Mouse (Mus musculus) MEL (cell line): ENCODE data around the gene Vpreb1. TPM values are rescaled to one million over a fixed set of nuclear protein-coding genes. Genes with fewer than 3 reads are reported as not detected.

Experiments
- DNase-seq: peaks from one replicate; pipeline ENCODE4 v3.0.0; 2011; ENCODE audit warnings: low read depth, low spot score
- H3K27ac ChIP-seq: 2 replicates; pipeline ENCODE4 v1.5.1; 2012; ENCODE audit warnings: low read depth, mild to moderate bottlenecking, control low read depth, low read length, moderate library complexity; ENCODE audit not compliant: control insufficient read depth
- H3K27me3 ChIP-seq, 2 experiments: fragments of 150-350 bp in 1 of 2; sonication (generic) in 1 of 2; 2 replicates each; pipeline ENCODE4 v1.6.1; 2012; ENCODE audit warnings: low read length in 2 of 2, mild to moderate bottlenecking in 2 of 2, improper control_type of control experiment in 1 of 2, moderate library complexity in 1 of 2; ENCODE audit not compliant: insufficient read depth in 2 of 2, control insufficient read depth in 1 of 2
- H3K36me3 ChIP-seq, 2 experiments: 2 replicates each; pipeline ENCODE4 v1.6.1; 2012 to 2014; ENCODE audit warnings: low read length in 2 of 2, improper control_type of control experiment in 1 of 2, inconsistent platforms in 1 of 2, mild to moderate bottlenecking in 1 of 2; ENCODE audit not compliant: insufficient read depth in 2 of 2, control insufficient read depth in 1 of 2
- H3K4me1 ChIP-seq, 2 experiments: fragments of 150-350 bp in 1 of 2; sonication (generic) in 1 of 2; 2 replicates each; pipeline ENCODE4 v1.6.1; 2012; ENCODE audit warnings: low read length in 2 of 2, improper control_type of control experiment in 1 of 2, mild to moderate bottlenecking in 1 of 2; ENCODE audit not compliant: insufficient read depth in 2 of 2, control insufficient read depth in 1 of 2
- H3K4me3 ChIP-seq, 2 experiments: fragments of 150-350 bp in 1 of 2; sonication (generic) in 1 of 2; 2 replicates each; pipeline ENCODE4 v1.5.1; 2012; ENCODE audit warnings: low read depth in 2 of 2, low read length in 2 of 2, mild to moderate bottlenecking in 2 of 2, moderate library complexity in 2 of 2, control low read depth in 1 of 2, improper control_type of control experiment in 1 of 2; ENCODE audit not compliant: control insufficient read depth in 1 of 2, insufficient read depth in 1 of 2
- H3K79me2 ChIP-seq: 2 replicates; pipeline ENCODE4 v1.6.1; 2012; ENCODE audit warnings: mild to moderate bottlenecking, low read length, moderate library complexity; ENCODE audit not compliant: control insufficient read depth, poor library complexity, insufficient read depth
- H3K9ac ChIP-seq: 2 replicates; pipeline ENCODE4 v1.6.1; 2012; ENCODE audit warnings: low read depth, mild to moderate bottlenecking, control low read depth, low read length, moderate library complexity; ENCODE audit not compliant: control insufficient read depth, poor library complexity, severe bottlenecking
- H3K9me3 ChIP-seq: fragments of 150-350 bp; sonication (generic); replicated peaks from 2 replicates; pipeline ENCODE4 v1.6.1; 2012; ENCODE audit warnings: mild to moderate bottlenecking, low read length, improper control_type of control experiment, moderate library complexity; ENCODE audit not compliant: insufficient read depth
- CTCF ChIP-seq, 3 experiments: IDR thresholded peaks in 2 of 3; conservative IDR thresholded peaks in 1 of 3; 2 replicates each; pipeline ENCODE4 v1.5.1; 2011 to 2012; ENCODE audit warnings: low read length in 3 of 3, low read depth in 2 of 3, mild to moderate bottlenecking in 2 of 3, improper control_type of control experiment in 1 of 3, inconsistent platforms in 1 of 3, mixed read lengths in 1 of 3, moderate library complexity in 1 of 3; ENCODE audit not compliant: control insufficient read depth in 1 of 3, insufficient read depth in 1 of 3, poor library complexity in 1 of 3, severe bottlenecking in 1 of 3
- ETS1 ChIP-seq: IDR thresholded peaks from 2 replicates; pipeline ENCODE4 v1.6.1; 2012; ENCODE audit warnings: low read depth, mild to moderate bottlenecking, inconsistent platforms, low read length, improper control_type of control experiment, moderate library complexity
- GABPA ChIP-seq: IDR thresholded peaks from 2 replicates; pipeline ENCODE4 v1.6.1; 2012; ENCODE audit warnings: low read depth, mild to moderate bottlenecking, inconsistent platforms, low read length, improper control_type of control experiment, moderate library complexity
- JUND ChIP-seq: IDR thresholded peaks from 2 replicates; pipeline ENCODE4 v1.6.1; 2011; ENCODE audit warnings: low read depth, mild to moderate bottlenecking, improper control_type of control experiment, low read length
- KAT2A ChIP-seq: conservative IDR thresholded peaks from 2 replicates; pipeline ENCODE4 v1.6.1; 2012; ENCODE audit warnings: low read depth, low read length, improper control_type of control experiment, inconsistent platforms
- MAX ChIP-seq: IDR thresholded peaks from 2 replicates; pipeline ENCODE4 v1.6.1; 2011; ENCODE audit warnings: low read length, improper control_type of control experiment
- POLR2AphosphoS2 ChIP-seq: IDR thresholded peaks from 2 replicates; pipeline ENCODE4 v1.6.1; 2011; ENCODE audit warnings: low read length, improper control_type of control experiment
- POLR2AphosphoS5 ChIP-seq: IDR thresholded peaks from 2 replicates; pipeline ENCODE4 v1.6.1; 2012; ENCODE audit warnings: low read depth, borderline replicate concordance, mild to moderate bottlenecking, inconsistent platforms, low read length, moderate library complexity, mixed read lengths
- RCOR1 ChIP-seq: IDR thresholded peaks from 2 replicates; pipeline ENCODE4 v1.6.1; 2012; ENCODE audit warnings: low read depth, mild to moderate bottlenecking, inconsistent platforms, low read length, improper control_type of control experiment
- SIN3A ChIP-seq: IDR thresholded peaks from 2 replicates; pipeline ENCODE4 v1.6.1; 2012; ENCODE audit warnings: low read length, improper control_type of control experiment, inconsistent platforms
- SMC3 ChIP-seq: IDR thresholded peaks from 2 replicates; pipeline ENCODE4 v1.6.1; 2011; ENCODE audit warnings: low read depth, low read length, improper control_type of control experiment
- TBP ChIP-seq: IDR thresholded peaks from 2 replicates; pipeline ENCODE4 v1.8.0; 2011; ENCODE audit warnings: low read depth, low read length, improper control_type of control experiment
- TCF12 ChIP-seq: IDR thresholded peaks from 2 replicates; pipeline ENCODE4 v1.6.1; 2014; ENCODE audit warnings: low read depth, mild to moderate bottlenecking, inconsistent platforms, low read length, improper control_type of control experiment, moderate library complexity
- UBTF ChIP-seq: IDR thresholded peaks from 2 replicates; pipeline ENCODE4 v1.6.1; 2012; ENCODE audit warnings: low read depth, mild to moderate bottlenecking, inconsistent platforms, low read length, improper control_type of control experiment, moderate library complexity, borderline replicate concordance; ENCODE audit not compliant: insufficient read depth
- USF1 ChIP-seq: IDR thresholded peaks from 2 replicates; pipeline ENCODE4 v1.6.1; 2014; ENCODE audit warnings: low read depth, mild to moderate bottlenecking, inconsistent platforms, low read length, improper control_type of control experiment, moderate library complexity
- polyA plus RNA-seq, 2 experiments: library from polyadenylated mRNA; stranded (reverse) in 1 of 2; unstranded in 1 of 2; fragments of >175 nt in 1 of 2; fragments of >200 nt in 1 of 2; gene quantifications; 2 replicates each; pipeline versions ENCODE4 v1.2.1 to v1.2.4; 2012; ENCODE audit warnings: low replicate concordance in 2 of 2, low read depth in 1 of 2; ENCODE audit not compliant: insufficient read length in 2 of 2, insufficient read depth in 1 of 2, missing spikeins in 1 of 2
- total RNA-seq: library from RNA; depleted of rRNA; stranded (reverse); fragments of 300-350 nt; gene quantifications from 2 replicates; pipeline ENCODE4 v1.2.3, GENCODE M21; 2012

The Vpreb1 gene
- total and polyA plus RNA-seq, 3 experiments: 0.33 TPM; not detected in 2

DNA sequence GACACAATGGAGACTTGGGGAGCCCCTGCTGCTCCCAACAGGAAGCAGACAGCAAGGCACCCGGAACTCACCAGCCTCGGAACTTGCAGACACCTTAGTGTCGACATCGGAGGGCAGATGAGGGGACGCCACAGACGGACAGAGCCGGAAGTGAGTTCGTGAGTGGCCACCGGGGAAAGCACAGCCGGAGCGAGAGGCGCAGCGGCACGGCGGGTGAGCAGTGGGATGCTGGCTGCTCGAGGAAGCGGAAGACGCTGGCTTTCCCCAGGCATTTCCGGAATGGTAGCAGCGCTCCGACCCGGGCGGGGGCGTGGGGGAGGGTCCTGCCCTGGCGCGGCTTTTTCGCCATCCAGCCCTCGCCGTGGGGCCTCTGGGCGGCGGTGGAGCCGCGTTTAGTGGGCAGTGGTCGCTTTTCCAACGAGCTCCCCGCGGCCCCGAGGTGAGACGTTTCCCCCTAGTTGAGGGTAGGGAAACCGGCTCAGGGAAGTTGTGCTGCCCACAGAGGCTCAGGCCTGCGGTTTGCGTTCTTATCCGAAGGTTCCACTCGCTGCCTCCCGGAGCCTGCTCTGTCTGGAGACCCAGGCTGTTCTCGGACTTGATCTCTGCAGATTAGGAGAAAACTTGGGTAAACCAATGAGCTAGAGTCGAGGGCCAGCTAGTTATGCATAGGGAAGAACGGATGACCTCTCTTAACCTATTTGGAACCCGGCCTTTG is at the start of gene Vpreb1, which contains the start of gene Top3b (continued):
- TF ChIP-seq CTCF (IDR thresholded peaks at IDR 0.05 in 2 of 3, conservative IDR thresholded peaks at IDR 0.05 in 1 of 3; ENCODE audit: control insufficient read depth in 1 of 3, insufficient read depth in 1 of 3, low read depth in 2 of 3, low read length in 3 of 3, poor library complexity in 1 of 3, severe bottlenecking in 1 of 3): peak in 1 of 3 experiments; percentile 4; a peak in 1 of 6 replicates
- TF ChIP-seq POLR2AphosphoS5: no peak
- peak; percentile 62; the same call in 1 of the 2 replicates for TF ChIP-seq RCOR1
- TF ChIP-seq POLR2AphosphoS2: peak; percentile 77; the same call in 1 of the 2 replicates

GRCm38 (mm10) chr16:16918441-16919117 is 47.9 kb upstream of the Vpreb1 start:
- no peak for TF ChIP-seq TCF12
- no peaks in the 10 kb centered on the region for H3K79me2 ChIP-seq
- H3K4me1 ChIP-seq: no peaks in the 10 kb centered on the region
- no peak overlapping the region for H3K4me3 ChIP-seq
- H3K27ac ChIP-seq: no peak overlapping the region
- H3K9ac ChIP-seq: no peak overlapping the region
- DNase-seq: no peak
- peaks cover 0 to 2% of the 10 kb centered on the region in 2 experiments; a peak in 2 of 4 replicates for H3K36me3 ChIP-seq
- H3K9me3 ChIP-seq: no peaks in the 10 kb centered on the region
- no peaks in the 10 kb centered on the region for H3K27me3 ChIP-seq

- Histone ChIP-seq H3K9me3 (no peaks in the 10 kb centered on the region), H3K36me3 (peaks cover 0 to 2% of the 10 kb centered on the region in 2 experiments; a peak in 2 of 4 replicates), H3K27ac (no peak overlapping the region), H3K4me1 (no peaks in the 10 kb centered on the region), H3K9ac (no peak overlapping the region), H3K79me2 (no peaks in the 10 kb centered on the region), H3K27me3 (no peaks in the 10 kb centered on the region), H3K4me3 (no peak overlapping the region)
- no peak for DNase-seq
- no peak for TF ChIP-seq KAT2A
- no peak for TF ChIP-seq SIN3A
- TF ChIP-seq MAX: no peak
- no peak for TF ChIP-seq SMC3
- TF ChIP-seq ETS1: no peak
- TF ChIP-seq TBP: no peak
- no peak for TF ChIP-seq JUND
- no peak for TF ChIP-seq TCF12
- TF ChIP-seq UBTF: no peak
- no peak for TF ChIP-seq USF1
- TF ChIP-seq GABPA: no peak
Measured at GRCm38 (mm10) chr16:16913440-16913839, 42.8 kb upstream of the Vpreb1 start.
